Mouse (Mus musculus) E14TG2a.4 (cell line): Measurements from ENCODE around the gene Foxp1.

Experiments
- H3K27me3 ChIP-seq: 2 replicates; pipeline ENCODE4 v1.6.1; 2014; ENCODE audit warnings: low read length, control low read depth; ENCODE audit not compliant: insufficient read depth
- H3K36me3 ChIP-seq: 2 replicates; pipeline ENCODE4 v1.6.1; 2014; ENCODE audit warnings: low read length, control low read depth; ENCODE audit not compliant: insufficient read depth
- H3K4me1 ChIP-seq: replicated peaks from 2 replicates; pipeline ENCODE4 v1.6.1; 2014; ENCODE audit warnings: low read depth, low read length, control low read depth
- H3K4me3 ChIP-seq: replicated peaks from 2 replicates; pipeline ENCODE4 v1.5.1; 2014; ENCODE audit warnings: mild to moderate bottlenecking, low read length
- H3K9me3 ChIP-seq: 2 replicates; pipeline ENCODE4 v1.6.1; 2014; ENCODE audit warnings: low read length, control low read depth
- CTCF ChIP-seq: conservative IDR thresholded peaks from 2 replicates; pipeline ENCODE4 v1.5.1; 2014; ENCODE audit warnings: low read length
- NANOG ChIP-seq: IDR thresholded peaks from 2 replicates; pipeline ENCODE4 v1.6.1; 2014; ENCODE audit warnings: borderline replicate concordance, low read length, mixed read lengths
- POU5F1 ChIP-seq: IDR thresholded peaks from 2 replicates; pipeline ENCODE4 v1.6.1; 2014; ENCODE audit warnings: low read length, borderline replicate concordance

Gene Foxp1

GRCm38 (mm10) chr6:99511862-99512261 is 10.7 kb downstream of the Foxp1 start:
- Histone ChIP-seq H3K36me3 (no peaks in the 10 kb centered on the region), H3K9me3 (no peaks in the 10 kb centered on the region), H3K27me3 (peaks cover 16% of the 10 kb centered on the region), H3K4me3 (no peak overlapping the region), H3K4me1 (peaks cover 9% of the 10 kb centered on the region)
- no peak for TF ChIP-seq POU5F1
- TF ChIP-seq NANOG: no peak
- TF ChIP-seq CTCF: no peak

DNA sequence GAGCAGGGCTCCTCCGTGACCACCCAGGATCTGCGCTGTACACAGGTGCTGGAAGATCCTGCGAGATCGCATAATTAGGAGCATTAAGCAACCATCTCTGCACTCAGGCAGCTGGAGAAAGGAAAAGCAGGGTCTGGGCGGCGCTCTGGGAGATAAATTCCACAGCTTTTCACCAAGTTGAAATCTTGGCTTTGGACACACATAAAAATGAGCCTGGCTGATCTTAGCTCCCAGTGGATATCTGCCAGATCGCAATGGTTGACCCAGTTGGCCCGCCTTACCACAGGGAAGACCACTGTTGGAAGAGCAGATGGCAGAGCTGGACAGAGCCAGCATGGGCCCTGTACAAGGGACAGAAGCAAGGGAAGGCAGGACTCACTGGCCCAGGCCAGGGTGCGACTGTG is 13.3 kb downstream of the Foxp1 start:
- Histone ChIP-seq H3K27me3 (peaks cover 7% of the 10 kb centered on the region), H3K4me3 (no peak overlapping the region), H3K9me3 (no peaks in the 10 kb centered on the region), H3K36me3 (no peaks in the 10 kb centered on the region), H3K4me1 (no peaks in the 10 kb centered on the region)
- TF ChIP-seq NANOG (no peak), POU5F1 (no peak), CTCF (no peak)

GRCm38 (mm10) chr6:99506816-99507215 is 15.7 kb downstream of the Foxp1 start:
- Histone ChIP-seq H3K4me1 (no peaks in the 10 kb centered on the region), H3K4me3 (no peak overlapping the region), H3K36me3 (no peaks in the 10 kb centered on the region), H3K9me3 (no peaks in the 10 kb centered on the region), H3K27me3 (no peaks in the 10 kb centered on the region)
- no peak for TF ChIP-seq CTCF
- no peak for TF ChIP-seq POU5F1
- TF ChIP-seq NANOG: no peak

- Histone ChIP-seq H3K27me3 (no peaks in the 10 kb centered on the region), H3K4me1 (peaks cover 5% of the 10 kb centered on the region), H3K36me3 (no peaks in the 10 kb centered on the region), H3K9me3 (no peaks in the 10 kb centered on the region), H3K4me3 (no peak overlapping the region)
- no peak for TF ChIP-seq POU5F1
- TF ChIP-seq NANOG: no peak
- no peak for TF ChIP-seq CTCF
Measured at GRCm38 (mm10) chr6:99503741-99504140, 18.8 kb downstream of the Foxp1 start.

DNA sequence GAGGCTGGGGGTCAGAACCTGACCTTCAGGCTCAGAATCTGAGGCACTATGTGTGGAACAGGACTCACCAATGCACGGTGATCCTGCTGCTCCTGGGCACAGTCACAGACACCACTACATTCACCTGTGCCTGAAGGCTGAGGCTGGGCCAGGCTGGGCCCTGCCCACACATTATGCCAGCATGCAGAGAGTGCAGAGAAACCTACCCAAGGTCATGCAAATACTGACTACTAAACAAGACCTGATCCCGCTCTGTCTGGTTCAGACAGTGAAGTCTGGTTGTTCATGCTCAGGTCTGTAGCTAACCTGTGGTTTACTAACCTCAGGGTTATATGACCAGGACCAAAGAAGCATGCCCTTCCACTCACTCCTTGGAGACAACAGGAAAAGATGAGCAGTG is 19.8 kb downstream of the Foxp1 start:
- Histone ChIP-seq H3K9me3 (no peaks in the 10 kb centered on the region), H3K4me3 (no peak overlapping the region), H3K27me3 (no peaks in the 10 kb centered on the region), H3K4me1 (peaks cover 5% of the 10 kb centered on the region), H3K36me3 (no peaks in the 10 kb centered on the region)
- TF ChIP-seq CTCF (no peak), NANOG (no peak), POU5F1 (no peak)

DNA sequence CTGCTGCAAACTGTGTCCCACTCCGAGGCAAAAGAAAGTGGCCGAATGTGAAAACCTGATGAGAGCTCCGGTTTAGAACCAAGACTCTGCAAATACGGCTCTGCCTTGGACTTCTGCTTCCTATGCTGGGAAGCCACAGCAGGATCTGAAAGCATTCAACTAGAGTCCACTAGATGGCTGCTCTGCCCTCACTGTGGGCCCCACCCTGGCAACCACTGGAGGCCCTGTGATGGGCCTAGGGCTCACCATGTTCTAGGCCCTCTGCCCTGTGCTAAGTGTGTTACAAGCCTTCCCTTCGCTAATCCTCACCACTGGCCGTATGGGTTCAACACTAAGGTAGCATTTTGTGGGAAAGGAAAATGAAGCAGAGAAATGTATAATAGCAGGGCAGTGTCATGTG is 20.2 kb downstream of the Foxp1 start:
- H3K4me3 ChIP-seq: no peak overlapping the region
- H3K36me3 ChIP-seq: no peaks in the 10 kb centered on the region
- no peaks in the 10 kb centered on the region for H3K9me3 ChIP-seq
- H3K4me1 ChIP-seq: peaks cover 5% of the 10 kb centered on the region
- TF ChIP-seq POU5F1 (no peak), CTCF (no peak), NANOG (no peak)
- H3K27me3 ChIP-seq: no peaks in the 10 kb centered on the region

DNA sequence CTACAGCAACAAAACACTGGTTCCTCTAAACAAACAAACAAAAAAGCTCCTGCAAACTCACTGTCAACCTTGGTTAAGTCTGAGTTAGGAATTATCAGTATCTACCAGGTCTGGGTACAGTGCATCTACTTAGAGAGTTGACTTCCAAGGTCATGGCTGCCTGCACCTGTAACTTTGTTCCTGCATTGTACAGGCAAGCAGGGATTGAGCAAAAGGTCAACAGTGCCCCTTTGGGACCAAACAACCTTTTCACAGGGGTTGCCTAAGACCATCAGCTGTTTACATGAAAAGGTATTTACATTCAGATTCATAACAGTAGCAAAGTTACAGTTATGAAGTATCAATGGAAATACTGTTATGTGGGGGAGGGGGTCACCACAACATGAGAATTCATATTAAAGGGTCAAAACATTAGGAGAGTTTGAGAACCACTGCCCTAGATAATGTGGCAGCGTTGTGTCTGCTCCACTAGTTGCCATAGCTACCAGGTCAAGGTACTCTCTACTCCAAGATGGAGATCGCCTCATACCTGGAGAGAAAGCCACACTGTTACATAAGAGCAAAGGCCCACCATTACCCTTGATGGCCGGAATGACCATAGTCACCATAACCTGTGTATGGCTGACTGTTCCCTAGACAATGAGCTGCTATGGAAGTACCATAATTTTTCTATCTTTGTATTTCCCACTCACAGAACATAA is 21.8 kb downstream of the Foxp1 start:
- TF ChIP-seq CTCF: no peak
- no peak for TF ChIP-seq POU5F1
- no peaks in the 10 kb centered on the region for H3K27me3 ChIP-seq
- H3K36me3 ChIP-seq: no peaks in the 10 kb centered on the region
- H3K4me3 ChIP-seq: no peak overlapping the region
- no peaks in the 10 kb centered on the region for H3K9me3 ChIP-seq
- peaks cover 5% of the 10 kb centered on the region for H3K4me1 ChIP-seq

DNA sequence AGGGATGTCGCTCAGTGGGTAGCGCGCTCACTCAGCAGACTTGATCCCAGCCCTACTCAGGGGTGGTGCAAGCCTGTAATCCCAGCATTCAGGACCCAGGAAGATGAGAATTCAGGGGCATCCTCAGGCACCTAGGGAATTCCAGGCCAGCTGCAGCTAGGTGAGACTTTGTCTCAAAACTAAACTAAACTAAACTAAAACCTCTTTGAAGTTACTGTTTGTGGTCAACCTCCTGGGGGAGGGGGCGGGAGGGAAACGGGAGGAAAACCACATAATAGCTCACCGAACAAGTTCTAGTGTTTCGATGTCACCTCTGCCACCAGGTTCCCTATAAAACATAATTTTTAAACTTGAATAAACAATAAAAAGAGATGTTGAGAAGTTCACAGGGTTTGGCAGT is 24.4 kb downstream of the Foxp1 start:
- Histone ChIP-seq H3K36me3 (no peaks in the 10 kb centered on the region), H3K4me1 (peaks cover 5% of the 10 kb centered on the region), H3K27me3 (no peaks in the 10 kb centered on the region), H3K9me3 (no peaks in the 10 kb centered on the region), H3K4me3 (no peak overlapping the region)
- no peak for TF ChIP-seq CTCF
- no peak for TF ChIP-seq NANOG
- TF ChIP-seq POU5F1: no peak

GRCm38 (mm10) chr6:99496114-99496513 is 26.4 kb downstream of the Foxp1 start:
- Histone ChIP-seq H3K4me3 (no peak overlapping the region), H3K27me3 (no peaks in the 10 kb centered on the region), H3K9me3 (no peaks in the 10 kb centered on the region), H3K36me3 (no peaks in the 10 kb centered on the region), H3K4me1 (peaks cover 5% of the 10 kb centered on the region)
- no peak for TF ChIP-seq NANOG
- no peak for TF ChIP-seq POU5F1
- no peak for TF ChIP-seq CTCF
